Mouse (Mus musculus) small intestine, adult 2 months (tissue): ENCODE results near the gene Slc17a9.

Source experiments
- CTCF ChIP-seq: fragments of 200-500 bp; IDR thresholded peaks from 2 replicates; pipeline ENCODE4 v1.5.1; 2012; ENCODE audit warnings: low read depth, mild to moderate bottlenecking, control low read depth, inconsistent platforms, low read length, moderate library complexity, mixed read lengths; ENCODE audit not compliant: insufficient replicate concordance, insufficient read length; ENCODE audit errors: extremely low read depth
- POLR2A ChIP-seq: fragments of 200-500 bp; IDR thresholded peaks from 2 replicates; pipeline ENCODE4 v1.6.1; 2012; ENCODE audit warnings: low read depth, mild to moderate bottlenecking, control low read depth, inconsistent platforms, low read length, moderate library complexity

DNA sequence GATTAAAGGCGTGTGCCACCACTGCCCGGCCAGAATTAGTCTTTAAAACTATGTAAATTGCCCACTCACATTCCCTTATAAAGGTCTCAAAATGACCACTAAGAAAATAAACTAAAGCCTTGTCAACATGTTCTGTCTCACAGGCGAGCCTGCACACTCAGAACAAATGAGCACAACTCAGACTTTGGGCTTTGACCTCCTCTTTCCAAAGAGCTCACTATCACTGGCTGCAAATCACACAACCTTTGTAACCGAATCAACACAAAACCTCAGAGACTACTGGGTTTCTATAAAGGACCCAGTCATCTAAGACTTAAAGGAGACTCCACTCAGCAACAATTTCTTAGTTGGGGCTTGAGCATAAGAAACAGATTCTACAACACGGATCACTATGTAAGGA, 24.6 kb upstream of the Slc17a9 start:
- TF ChIP-seq CTCF (no peak), POLR2A (no peak)
